Mouse (Mus musculus) mouse trophoblast stem cell (cell line): ENCODE measurements at regions not wholly inside any gene's neighbourhood (a gene's known extent, or its start where the extent isn't known, plus 50 kb on each side); places are given as distances from the start of the nearest gene placed in this dataset.
"Not testable (repeated sequence)": the region's sequence is repeated elsewhere in the genome, so short reads cannot be mapped to it uniquely, and the experiment has no call there.

Source experiments
- in situ Hi-C, 2 experiments: fragments of 300-500 bp; cut with MseI, MboI; formaldehyde crosslinking; loops; 2 replicates in 1 of 2; 3 replicates in 1 of 2; pipeline ENCODE4 v1.15.1; 2025

DNA sequence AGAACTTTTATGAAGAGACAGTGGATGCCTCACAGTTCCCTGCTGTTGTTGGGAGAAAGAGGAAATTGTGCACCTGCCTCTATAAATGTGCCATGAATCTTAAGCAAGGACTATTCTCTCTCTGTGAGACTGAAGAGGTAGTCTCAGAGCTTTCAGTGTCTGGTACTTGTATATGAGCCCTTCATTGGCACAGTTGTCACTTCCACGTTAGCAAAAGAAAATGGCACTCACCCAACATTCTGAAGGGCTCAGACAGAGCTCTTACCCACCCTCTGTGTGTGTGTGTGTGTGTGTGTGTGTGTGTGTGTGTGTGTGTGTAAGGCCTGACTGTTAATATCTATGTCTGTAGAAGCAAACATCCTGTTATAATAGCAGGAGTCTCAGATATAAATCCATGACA lies 75.6 kb upstream of the Lhfpl3 start:
- in situ Hi-C loops = no loop called here

DNA sequence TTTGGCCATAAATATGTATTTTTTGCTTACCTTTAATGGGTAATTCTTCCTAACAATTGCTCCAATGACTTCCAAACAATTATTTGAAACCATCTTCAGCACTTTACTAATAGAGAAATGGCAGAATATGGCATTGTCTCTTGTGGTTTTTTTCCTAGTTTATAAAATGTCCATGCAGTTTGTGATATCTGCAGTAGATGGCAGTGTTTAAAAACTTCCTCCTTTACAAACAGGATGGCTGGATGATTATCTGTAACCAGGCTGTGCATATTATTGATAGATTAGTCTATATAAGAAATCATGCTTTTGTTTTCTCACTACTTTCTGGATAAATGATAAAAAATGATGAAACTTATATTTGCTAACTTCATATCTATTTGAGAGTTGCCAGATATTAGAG lies 91.0 kb upstream of the Orc5 start:
- in situ Hi-C loops = loop anchor here in 1 of 2 experiments (25.0 kb wide), 1 partner anchor 571 kb away; no protein-coding TSS in a partner anchor

DNA sequence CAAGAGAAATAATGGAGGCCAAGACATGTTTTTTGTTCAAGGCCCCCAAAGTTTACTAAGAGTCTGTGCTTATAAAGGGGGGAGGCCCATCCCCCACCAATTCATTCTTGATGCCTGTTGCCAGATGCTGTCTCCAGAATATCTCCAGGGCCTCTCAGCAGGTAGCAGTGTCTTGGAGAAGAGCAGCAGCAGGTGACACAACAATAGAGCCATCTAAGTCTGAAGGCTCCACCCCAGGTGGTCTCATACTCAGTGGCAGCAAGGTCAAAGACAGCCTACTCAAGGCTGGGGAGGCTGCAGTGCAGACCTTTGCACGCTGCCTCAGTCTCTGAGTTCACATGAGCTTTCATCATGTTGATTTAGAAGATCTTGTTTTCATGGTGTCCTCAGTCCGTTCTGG lies 66.8 kb upstream of the Orc5 start:
- in situ Hi-C loops = not testable (repeated sequence)
